Mouse (Mus musculus) MEL (cell line): ENCODE measurements around the gene Arl5b. TPM values are rescaled to one million over a fixed set of nuclear protein-coding genes. Genes with fewer than 3 reads are reported as not detected.

Experiments
- DNase-seq: peaks from one replicate; pipeline ENCODE4 v3.0.0; 2011; ENCODE audit warnings: low read depth, low spot score
- H3K27ac ChIP-seq: 2 replicates; pipeline ENCODE4 v1.5.1; 2012; ENCODE audit warnings: low read depth, mild to moderate bottlenecking, control low read depth, low read length, moderate library complexity; ENCODE audit not compliant: control insufficient read depth
- H3K27me3 ChIP-seq, 2 experiments: fragments of 150-350 bp in 1 of 2; sonication (generic) in 1 of 2; 2 replicates each; pipeline ENCODE4 v1.6.1; 2012; ENCODE audit warnings: low read length in 2 of 2, mild to moderate bottlenecking in 2 of 2, improper control_type of control experiment in 1 of 2, moderate library complexity in 1 of 2; ENCODE audit not compliant: insufficient read depth in 2 of 2, control insufficient read depth in 1 of 2
- H3K36me3 ChIP-seq, 2 experiments: 2 replicates each; pipeline ENCODE4 v1.6.1; 2012 to 2014; ENCODE audit warnings: low read length in 2 of 2, improper control_type of control experiment in 1 of 2, inconsistent platforms in 1 of 2, mild to moderate bottlenecking in 1 of 2; ENCODE audit not compliant: insufficient read depth in 2 of 2, control insufficient read depth in 1 of 2
- H3K4me1 ChIP-seq, 2 experiments: fragments of 150-350 bp in 1 of 2; sonication (generic) in 1 of 2; 2 replicates each; pipeline ENCODE4 v1.6.1; 2012; ENCODE audit warnings: low read length in 2 of 2, improper control_type of control experiment in 1 of 2, mild to moderate bottlenecking in 1 of 2; ENCODE audit not compliant: insufficient read depth in 2 of 2, control insufficient read depth in 1 of 2
- H3K4me3 ChIP-seq, 2 experiments: fragments of 150-350 bp in 1 of 2; sonication (generic) in 1 of 2; 2 replicates each; pipeline ENCODE4 v1.5.1; 2012; ENCODE audit warnings: low read depth in 2 of 2, low read length in 2 of 2, mild to moderate bottlenecking in 2 of 2, moderate library complexity in 2 of 2, control low read depth in 1 of 2, improper control_type of control experiment in 1 of 2; ENCODE audit not compliant: control insufficient read depth in 1 of 2, insufficient read depth in 1 of 2
- H3K79me2 ChIP-seq: 2 replicates; pipeline ENCODE4 v1.6.1; 2012; ENCODE audit warnings: mild to moderate bottlenecking, low read length, moderate library complexity; ENCODE audit not compliant: control insufficient read depth, poor library complexity, insufficient read depth
- H3K9ac ChIP-seq: 2 replicates; pipeline ENCODE4 v1.6.1; 2012; ENCODE audit warnings: low read depth, mild to moderate bottlenecking, control low read depth, low read length, moderate library complexity; ENCODE audit not compliant: control insufficient read depth, poor library complexity, severe bottlenecking
- H3K9me3 ChIP-seq: fragments of 150-350 bp; sonication (generic); replicated peaks from 2 replicates; pipeline ENCODE4 v1.6.1; 2012; ENCODE audit warnings: mild to moderate bottlenecking, low read length, improper control_type of control experiment, moderate library complexity; ENCODE audit not compliant: insufficient read depth
- CHD1 ChIP-seq: IDR thresholded peaks from 2 replicates; pipeline ENCODE4 v1.6.1; 2012; ENCODE audit warnings: low read depth, mild to moderate bottlenecking, inconsistent platforms, low read length, improper control_type of control experiment
- CHD2 ChIP-seq: IDR thresholded peaks from 2 replicates; pipeline ENCODE4 v1.6.1; 2011; ENCODE audit warnings: low read length, improper control_type of control experiment
- E2F4 ChIP-seq: IDR thresholded peaks from 2 replicates; pipeline ENCODE4 v1.6.1; 2011; ENCODE audit warnings: low read depth, low read length, improper control_type of control experiment, borderline replicate concordance
- ETS1 ChIP-seq: IDR thresholded peaks from 2 replicates; pipeline ENCODE4 v1.6.1; 2012; ENCODE audit warnings: low read depth, mild to moderate bottlenecking, inconsistent platforms, low read length, improper control_type of control experiment, moderate library complexity
- GABPA ChIP-seq: IDR thresholded peaks from 2 replicates; pipeline ENCODE4 v1.6.1; 2012; ENCODE audit warnings: low read depth, mild to moderate bottlenecking, inconsistent platforms, low read length, improper control_type of control experiment, moderate library complexity
- GATA1 ChIP-seq: IDR thresholded peaks from 2 replicates; pipeline ENCODE4 v1.6.1; 2011; ENCODE audit warnings: low read depth, low read length, improper control_type of control experiment
- HCFC1 ChIP-seq: IDR thresholded peaks from 2 replicates; pipeline ENCODE4 v1.6.1; 2012; ENCODE audit warnings: low read depth, mild to moderate bottlenecking, inconsistent platforms, low read length, improper control_type of control experiment, moderate library complexity
- MAX ChIP-seq: IDR thresholded peaks from 2 replicates; pipeline ENCODE4 v1.6.1; 2011; ENCODE audit warnings: low read length, improper control_type of control experiment
- MEF2A ChIP-seq: IDR thresholded peaks from 2 replicates; pipeline ENCODE4 v1.6.1; 2014; ENCODE audit warnings: low read depth, mild to moderate bottlenecking, inconsistent platforms, low read length, improper control_type of control experiment; ENCODE audit not compliant: poor library complexity, insufficient replicate concordance, severe bottlenecking; ENCODE audit errors: extremely low read depth
- NELFE ChIP-seq: IDR thresholded peaks from 2 replicates; pipeline ENCODE4 v1.6.1; 2011; ENCODE audit warnings: low read depth, low read length, improper control_type of control experiment
- NRF1 ChIP-seq: IDR thresholded peaks from 2 replicates; pipeline ENCODE4 v1.6.1; 2014; ENCODE audit warnings: low read depth, mild to moderate bottlenecking, inconsistent platforms, low read length, improper control_type of control experiment, moderate library complexity; ENCODE audit not compliant: poor library complexity, insufficient read depth, severe bottlenecking
- SIN3A ChIP-seq: IDR thresholded peaks from 2 replicates; pipeline ENCODE4 v1.6.1; 2012; ENCODE audit warnings: low read length, improper control_type of control experiment, inconsistent platforms
- TAL1 ChIP-seq: IDR thresholded peaks from 2 replicates; pipeline ENCODE4 v1.6.1; 2012; ENCODE audit warnings: mild to moderate bottlenecking, inconsistent platforms, low read length, moderate library complexity, mixed read lengths
- TBP ChIP-seq: IDR thresholded peaks from 2 replicates; pipeline ENCODE4 v1.8.0; 2011; ENCODE audit warnings: low read depth, low read length, improper control_type of control experiment
- ZC3H11A ChIP-seq: IDR thresholded peaks from 2 replicates; pipeline ENCODE4 v1.6.1; 2012; ENCODE audit warnings: low read depth, mild to moderate bottlenecking, inconsistent platforms, low read length, improper control_type of control experiment
- ZKSCAN1 ChIP-seq: IDR thresholded peaks from 2 replicates; pipeline ENCODE4 v1.6.1; 2012; ENCODE audit warnings: low read depth, mild to moderate bottlenecking, inconsistent platforms, low read length, improper control_type of control experiment, moderate library complexity
- ZMIZ1 ChIP-seq: IDR thresholded peaks from 2 replicates; pipeline ENCODE4 v1.6.1; 2012; ENCODE audit warnings: low read depth, mild to moderate bottlenecking, inconsistent platforms, low read length, improper control_type of control experiment, moderate library complexity
- polyA plus RNA-seq, 2 experiments: library from polyadenylated mRNA; stranded (reverse) in 1 of 2; unstranded in 1 of 2; fragments of >175 nt in 1 of 2; fragments of >200 nt in 1 of 2; gene quantifications; 2 replicates each; pipeline versions ENCODE4 v1.2.1 to v1.2.4; 2012; ENCODE audit warnings: low replicate concordance in 2 of 2, low read depth in 1 of 2; ENCODE audit not compliant: insufficient read length in 2 of 2, insufficient read depth in 1 of 2, missing spikeins in 1 of 2
- total RNA-seq: library from RNA; depleted of rRNA; stranded (reverse); fragments of 300-350 nt; gene quantifications from 2 replicates; pipeline ENCODE4 v1.2.3, GENCODE M21; 2012

The Arl5b gene
- total and polyA plus RNA-seq, 3 experiments, result 10.6 to 10.7 TPM; not detected in 1

DNA sequence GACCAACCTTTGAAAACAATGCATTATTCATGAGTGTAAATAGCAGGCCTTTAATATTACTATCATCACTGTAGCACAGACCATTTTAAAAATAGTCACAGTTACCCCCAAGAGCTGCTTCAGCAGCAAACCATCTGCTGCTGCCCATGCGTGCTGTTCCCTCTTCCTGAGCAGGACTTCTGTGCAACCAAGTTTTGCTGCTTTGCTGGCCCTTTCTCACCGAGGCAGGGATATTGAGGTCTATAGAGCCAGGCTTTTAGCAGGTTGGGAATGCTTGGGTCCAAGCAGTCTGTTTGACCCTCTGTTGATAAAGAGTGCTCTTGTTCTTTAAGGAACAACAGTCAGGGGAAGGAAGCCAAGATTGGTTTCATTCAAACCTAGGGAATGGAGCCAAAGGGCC is 16.3 kb downstream of the Arl5b start:
- H3K27me3 ChIP-seq, result no peaks in the 10 kb centered on the region
- no peaks in the 10 kb centered on the region for H3K4me1 ChIP-seq
- no peaks in the 10 kb centered on the region for H3K9me3 ChIP-seq
- peaks cover 0 to 3% of the 10 kb centered on the region in 2 experiments; a peak in 2 of 4 replicates for H3K36me3 ChIP-seq
- H3K9ac ChIP-seq, result no peak overlapping the region
- DNase-seq, result no peak
- no peak overlapping the region for H3K4me3 ChIP-seq
- H3K79me2 ChIP-seq, result peaks cover 6% of the 10 kb centered on the region; the same call in 1 of the 2 replicates
- no peak for TF ChIP-seq TBP
- TF ChIP-seq NELFE, result no peak
- TF ChIP-seq GABPA, result no peak
- no peak for TF ChIP-seq ZMIZ1
- TF ChIP-seq GATA1, result no peak
- TF ChIP-seq HCFC1, result no peak
- TF ChIP-seq E2F4, result no peak
- TF ChIP-seq NRF1, result no peak
- TF ChIP-seq CHD2, result no peak
- no peak for TF ChIP-seq SIN3A
- TF ChIP-seq ZC3H11A, result no peak
- TF ChIP-seq TAL1, result no peak
- no peak for TF ChIP-seq ETS1
- no peak for TF ChIP-seq MEF2A
- no peak for TF ChIP-seq MAX
- no peak overlapping the region for H3K27ac ChIP-seq

DNA sequence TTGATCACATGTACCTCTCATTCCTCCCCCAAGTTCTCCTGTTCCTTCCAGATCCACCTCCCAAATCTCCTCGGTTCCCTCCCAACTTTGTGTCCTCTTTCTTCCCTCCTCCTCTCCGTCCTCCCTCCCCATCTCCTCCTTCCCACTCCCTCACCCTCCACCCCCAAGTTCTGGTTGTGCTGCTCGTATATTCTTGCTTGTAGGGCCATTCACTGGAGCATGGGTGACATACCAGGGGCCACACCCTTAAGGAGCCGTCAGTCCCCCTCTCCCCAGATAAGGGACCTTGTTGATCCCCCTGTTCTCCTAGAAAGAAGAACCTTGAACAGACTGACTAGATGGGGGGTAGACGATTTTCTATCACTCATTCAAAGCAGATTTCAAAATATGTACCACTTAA is 17.9 kb downstream of the Arl5b start:
- no peak overlapping the region for H3K4me3 ChIP-seq
- H3K9me3 ChIP-seq, result no peaks in the 10 kb centered on the region
- no peaks in the 10 kb centered on the region for H3K27me3 ChIP-seq
- peaks cover 0 to 1% of the 10 kb centered on the region in 2 experiments; a peak in 1 of 4 replicates for H3K36me3 ChIP-seq
- H3K79me2 ChIP-seq, result peaks cover 2% of the 10 kb centered on the region; the same call in 1 of the 2 replicates
- DNase-seq, result no peak
- no peaks in the 10 kb centered on the region for H3K4me1 ChIP-seq
- TF ChIP-seq GATA1 (no peak), CHD1 (no peak), ZKSCAN1 (no peak)
- H3K9ac ChIP-seq, result no peak overlapping the region
- no peak overlapping the region for H3K27ac ChIP-seq
